ENCODE assay signal across 16 mouse cellular contexts in genomic region chr5:149297464-149297863, GRCm38 (mm10). TPM values are rescaled to one million over a fixed set of nuclear protein-coding genes. Genes with fewer than 3 reads are reported as not detected.
DNase-seq lines count a peak whose midpoint lies in the region; TF ChIP-seq lines count a peak whose summit lies in the region.
"Had no signal": no experiment of that assay in that cellular context is flagged by ENCODE, and none has a peak within 500 bp of the region (broad histone marks: within the 10 kb centered on the region; RNA-seq: fewer than 3 reads in every experiment).

No protein-coding gene starts in this region.

- H3K4me3 ChIP-seq in left cerebral cortex, adult 2 months: no peak overlapping the region
- H3K4me3 ChIP-seq: embryonic facial prominence, embryonic 13.5 days; forebrain, embryonic 10.5 days; hindbrain, embryonic 12.5 days; limb, embryonic 15.5 days had no signal

- DNase-seq in left cerebral cortex, adult 2 months (ENCODE audit: extremely low spot score in 1 of 2, low spot score in 2 of 2): no peak
- DNase-seq in left cerebral cortex, adult 11 months (ENCODE audit: low spot score): no peak
- DNase-seq in 3T3-L1 (ENCODE audit: low read depth, low spot score) (peak; percentile 47), 416B (ENCODE audit: low read depth) (peak; percentile 30), ZHBTc4 (ENCODE audit: low read depth, low spot score) (peak; percentile 32)
- DNase-seq in right cerebral cortex, adult 2 months (ENCODE audit: low spot score in 2 of 2): no peak
- DNase-seq in urinary bladder, adult 2 months (ENCODE audit: low spot score): no peak
- DNase-seq: adrenal gland, adult 8-10 months; kidney, adult 8-10 months; retina, postnatal 1 day; spleen, adult 18-20 months; thymus, adult 18-20 months had no signal

- no peak overlapping the region for H3K27ac ChIP-seq in left cerebral cortex, adult 2 months
- H3K27ac ChIP-seq: embryonic facial prominence, embryonic 13.5 days; forebrain, embryonic 10.5 days; hindbrain, embryonic 12.5 days; limb, embryonic 15.5 days had no signal

- peak; percentile 38 for TF ChIP-seq CTCF in left cerebral cortex, adult 2 months (IDR thresholded peaks at IDR 0.05)

- intact Hi-C loops in left cerebral cortex, adult 2 months (cut with DNase I): no loop called here

RNA-seq across cellular contexts. Expression of gene Alox5ap, which starts 32.9 kb away (rescaled TPM):
- total RNA-seq in left cerebral cortex, adult 2 months (2021): 10 to 100 TPM; 10.0 to 12.2 TPM
- polyA plus RNA-seq in urinary bladder, adult 2 months (2012; rRNA removed): 35.2 and 36.0 TPM in 2 replicates

Comparison
In these comparisons a context has a peak if more than half of its experiments do, and no peak if none do; other contexts are left out.
1. DNase-seq: peak in 3T3-L1 (single experiment), 416B (single experiment) and ZHBTc4 (single experiment); none in left cerebral cortex, adult 2 months (0 of 2), left cerebral cortex, adult 11 months (single experiment), right cerebral cortex, adult 2 months (0 of 2) and urinary bladder, adult 2 months (single experiment).